Mouse (Mus musculus): ENCODE data around the gene Hhex. TPM values are rescaled to one million over a fixed set of nuclear protein-coding genes. Genes with fewer than 3 reads are reported as not detected.

The Hhex gene
- polyA plus RNA-seq, 1 experiment from 2014 or later: 5.3 TPM

DNA sequence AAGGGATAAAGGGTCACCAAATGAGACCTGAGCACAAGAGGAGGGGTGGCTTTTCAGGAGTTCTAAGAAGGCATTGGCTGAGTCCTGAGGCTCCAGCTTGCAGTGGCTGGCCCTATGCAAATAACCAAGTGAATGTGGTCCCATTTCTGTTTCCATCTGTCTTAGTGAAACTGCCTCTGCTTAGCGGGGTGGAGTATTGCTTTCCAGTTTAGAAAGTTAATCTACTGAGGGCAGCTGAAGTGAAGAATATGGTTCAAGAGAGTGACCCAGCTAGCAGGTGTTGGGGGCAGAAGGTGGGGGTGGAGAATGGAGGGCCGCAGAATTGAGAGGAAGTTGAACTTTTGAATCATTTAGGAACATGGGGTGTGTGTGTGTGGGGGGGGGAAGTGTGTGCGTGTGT is 31.8 kb downstream of the Hhex start:
- no peaks in the 10 kb centered on the region for H3K36me3 ChIP-seq (replicated peaks)
- H3K27me3 ChIP-seq (replicated peaks; ENCODE audit: low read depth, poor library complexity, severe bottlenecking): no peaks in the 10 kb centered on the region; the same call in 1 of the 2 replicates
- no peaks in the 10 kb centered on the region for H3K4me1 ChIP-seq
- no peak for DNase-seq (ENCODE audit: low spot score)
- H3K27ac ChIP-seq (replicated peaks): no peak overlapping the region
- WGBS: 85% methylated on average over 3 of the region's 3 CpGs
- no peak overlapping the region for H3K4me3 ChIP-seq
- no peaks in the 10 kb centered on the region for H3K9me3 ChIP-seq

DNA sequence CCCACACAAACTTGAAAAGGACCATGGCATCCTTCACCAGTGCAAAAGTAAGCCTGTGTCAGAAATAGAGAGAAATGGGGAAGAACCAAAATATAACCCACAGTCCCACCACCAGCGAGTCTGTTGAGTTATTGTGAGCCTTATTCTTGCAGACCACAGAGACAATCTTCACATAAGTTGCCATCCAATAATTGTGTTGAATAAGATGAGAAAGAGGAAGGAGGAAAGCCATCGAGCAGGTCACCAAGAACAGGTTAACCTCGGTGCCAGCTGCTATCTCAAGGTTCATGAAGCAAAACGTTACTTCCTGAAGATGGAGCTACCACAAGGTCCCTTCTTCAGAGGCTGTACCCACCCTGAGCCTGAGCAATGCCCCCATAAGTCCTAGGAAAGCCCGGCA is 32.4 kb downstream of the Hhex start:
- 89% methylated on average over 5 of the region's 5 CpGs for WGBS

DNA sequence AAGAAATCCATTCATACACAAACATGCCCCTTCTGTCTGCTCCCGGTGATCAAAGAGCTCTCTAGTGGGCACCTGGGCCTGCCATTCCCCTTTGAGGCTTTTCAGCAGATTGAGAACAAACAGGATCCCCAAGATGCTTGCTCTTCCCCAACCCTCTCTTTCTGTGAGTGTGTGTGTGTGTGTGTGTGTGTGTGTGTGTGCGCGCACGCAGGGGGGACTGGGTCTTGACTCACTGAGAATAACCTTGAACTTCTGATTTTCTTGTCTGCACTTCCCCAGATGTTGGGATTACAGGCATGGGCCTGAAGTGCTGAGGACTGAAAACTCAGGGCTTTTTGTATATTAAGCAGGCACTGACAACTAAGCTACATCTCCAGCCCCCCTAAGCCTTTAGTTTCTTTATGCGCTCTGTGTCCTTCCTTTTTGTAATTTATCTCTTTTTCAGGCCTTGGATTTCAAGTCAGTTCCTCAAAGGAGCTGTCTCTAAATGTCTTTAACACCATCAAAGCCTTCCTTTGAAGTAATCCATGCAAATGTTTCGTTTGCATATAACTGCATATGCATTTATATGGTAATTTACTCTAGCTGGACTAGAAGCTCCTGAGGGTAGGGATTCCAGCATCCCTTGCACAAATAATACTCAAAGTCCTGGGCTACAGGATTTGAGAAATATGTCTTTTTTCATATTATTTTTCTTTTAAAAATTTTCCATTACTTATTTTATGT is 34.4 kb downstream of the Hhex start:
- DNase-seq (ENCODE audit: low spot score): no peak
- 79% methylated on average over 6 of the region's 6 CpGs for WGBS

More for the DNA sequence above, 32.4 kb downstream of the Hhex start:
- no peak overlapping the region for H3K27ac ChIP-seq (replicated peaks)
- no peaks in the 10 kb centered on the region for H3K9me3 ChIP-seq
- no peak overlapping the region for H3K4me3 ChIP-seq
- no peaks in the 10 kb centered on the region for H3K36me3 ChIP-seq (replicated peaks)
- no peaks in the 10 kb centered on the region; the same call in 1 of the 2 replicates for H3K27me3 ChIP-seq (replicated peaks; ENCODE audit: low read depth, poor library complexity, severe bottlenecking)
- no peaks in the 10 kb centered on the region for H3K4me1 ChIP-seq
- no peak for DNase-seq (ENCODE audit: low spot score)

GRCm38 (mm10) chr19:37471680-37472079 is 37.1 kb downstream of the Hhex start:
- no peaks in the 10 kb centered on the region for H3K9me3 ChIP-seq
- H3K36me3 ChIP-seq (replicated peaks): no peaks in the 10 kb centered on the region
- 84% methylated on average over 4 of the region's 4 CpGs for WGBS
- no peak for DNase-seq (ENCODE audit: low spot score)
- no peaks in the 10 kb centered on the region for H3K4me1 ChIP-seq
- no peak overlapping the region for H3K27ac ChIP-seq (replicated peaks)
- no peak overlapping the region for H3K4me3 ChIP-seq
- no peaks in the 10 kb centered on the region; the same call in 1 of the 2 replicates for H3K27me3 ChIP-seq (replicated peaks; ENCODE audit: low read depth, poor library complexity, severe bottlenecking)

More for the DNA sequence above, 34.4 kb downstream of the Hhex start:
- no peaks in the 10 kb centered on the region; the same call in 1 of the 2 replicates for H3K27me3 ChIP-seq (replicated peaks; ENCODE audit: low read depth, poor library complexity, severe bottlenecking)
- H3K9me3 ChIP-seq: no peaks in the 10 kb centered on the region
- H3K27ac ChIP-seq (replicated peaks): no peak overlapping the region
- H3K36me3 ChIP-seq (replicated peaks): no peaks in the 10 kb centered on the region
- no peaks in the 10 kb centered on the region for H3K4me1 ChIP-seq
- H3K4me3 ChIP-seq: no peak overlapping the region

DNA sequence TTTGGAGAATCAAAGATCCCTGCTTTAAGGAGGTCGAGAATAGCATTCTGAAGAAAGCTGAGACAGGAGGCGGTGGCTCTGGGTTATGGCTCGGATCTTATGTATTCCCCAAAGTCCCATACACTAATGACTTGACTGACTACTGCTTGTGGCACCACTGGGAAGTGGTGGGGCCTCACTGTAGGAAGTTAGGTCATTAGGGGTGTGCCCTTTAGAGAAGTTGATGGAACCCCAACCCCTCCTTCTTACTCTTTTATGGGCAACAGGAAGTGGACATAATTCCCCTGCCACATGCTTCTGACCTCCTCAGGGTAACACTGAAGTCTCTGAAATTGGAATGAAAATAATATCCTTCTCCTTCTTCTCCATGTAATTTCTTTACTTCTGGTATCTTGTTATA is 38.0 kb downstream of the Hhex start:
- Histone ChIP-seq H3K4me1 (no peaks in the 10 kb centered on the region), H3K9me3 (no peaks in the 10 kb centered on the region), H3K27ac (replicated peaks) (no peak overlapping the region), H3K36me3 (replicated peaks) (no peaks in the 10 kb centered on the region), H3K27me3 (replicated peaks; ENCODE audit: low read depth, poor library complexity, severe bottlenecking) (no peaks in the 10 kb centered on the region; the same call in 1 of the 2 replicates), H3K4me3 (no peak overlapping the region)
- WGBS: 76% methylated on average over 3 of the region's 3 CpGs
- DNase-seq (ENCODE audit: low spot score): no peak

DNA sequence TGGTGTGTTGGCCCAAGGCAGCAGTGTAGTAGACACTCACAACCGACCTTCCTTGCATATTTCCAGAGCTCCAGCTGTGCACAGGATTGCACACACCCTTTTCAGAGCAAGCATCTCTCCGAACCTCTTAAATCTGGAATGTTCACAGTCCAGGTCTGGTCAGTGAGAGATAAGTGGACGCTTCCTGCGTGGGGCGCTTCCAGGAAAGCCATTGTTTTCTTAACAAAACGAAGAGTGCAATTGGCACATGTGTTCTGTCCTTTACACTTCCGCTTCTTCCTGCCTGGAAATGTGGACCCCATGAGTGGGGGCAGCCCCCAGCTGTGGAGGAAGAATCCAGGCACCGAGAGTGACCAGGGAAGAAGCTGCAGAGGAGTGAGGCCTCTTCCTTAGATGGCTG is 47.1 kb downstream of the Hhex start:
- no peaks in the 10 kb centered on the region for H3K4me1 ChIP-seq
- DNase-seq (ENCODE audit: low spot score): no peak
- H3K27ac ChIP-seq (replicated peaks): no peak overlapping the region
- WGBS: 67% methylated on average over 8 of the region's 8 CpGs
- no peaks in the 10 kb centered on the region for H3K9me3 ChIP-seq
- H3K27me3 ChIP-seq (replicated peaks; ENCODE audit: low read depth, poor library complexity, severe bottlenecking): no peaks in the 10 kb centered on the region
- H3K4me3 ChIP-seq: no peak overlapping the region
- H3K36me3 ChIP-seq (replicated peaks): no peaks in the 10 kb centered on the region

- DNase-seq (ENCODE audit: low spot score): no peak
- H3K27me3 ChIP-seq (replicated peaks; ENCODE audit: low read depth, poor library complexity, severe bottlenecking): no peaks in the 10 kb centered on the region
- H3K27ac ChIP-seq (replicated peaks): no peak overlapping the region
- no peaks in the 10 kb centered on the region for H3K36me3 ChIP-seq (replicated peaks)
- no peak overlapping the region for H3K4me3 ChIP-seq
- H3K4me1 ChIP-seq: no peaks in the 10 kb centered on the region
- WGBS: 88% methylated on average over 14 of the region's 14 CpGs
- H3K9me3 ChIP-seq: no peaks in the 10 kb centered on the region
These were observed 48.1 kb downstream of the Hhex start for GRCm38 (mm10) chr19:37482556-37483187.

DNA sequence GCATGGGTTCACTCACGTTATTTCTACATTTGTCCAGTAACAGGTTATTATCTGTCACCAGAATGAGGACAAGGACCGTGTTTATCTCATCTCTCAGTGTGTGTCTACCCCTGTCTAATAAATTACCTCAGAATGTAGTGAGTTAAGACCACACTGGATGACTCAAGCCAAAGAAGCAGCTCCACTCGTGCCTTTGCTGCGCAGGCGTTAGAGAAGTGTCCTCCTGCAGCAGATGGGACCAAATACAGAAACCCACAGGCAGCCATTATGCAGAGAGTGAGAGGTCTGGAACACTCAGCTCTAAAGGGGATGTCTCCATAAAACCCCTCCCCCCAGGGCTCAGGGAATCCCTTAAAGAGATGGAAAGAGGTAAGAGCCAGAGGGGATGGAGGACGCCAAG is 50.2 kb downstream of the Hhex start:
- Histone ChIP-seq H3K9me3 (no peaks in the 10 kb centered on the region), H3K4me1 (no peaks in the 10 kb centered on the region), H3K27me3 (replicated peaks; ENCODE audit: low read depth, poor library complexity, severe bottlenecking) (no peaks in the 10 kb centered on the region), H3K4me3 (no peak overlapping the region), H3K36me3 (replicated peaks) (no peaks in the 10 kb centered on the region), H3K27ac (replicated peaks) (no peak overlapping the region)
- no peak for DNase-seq (ENCODE audit: low spot score)
- 87% methylated on average over 6 of the region's 6 CpGs for WGBS

DNA sequence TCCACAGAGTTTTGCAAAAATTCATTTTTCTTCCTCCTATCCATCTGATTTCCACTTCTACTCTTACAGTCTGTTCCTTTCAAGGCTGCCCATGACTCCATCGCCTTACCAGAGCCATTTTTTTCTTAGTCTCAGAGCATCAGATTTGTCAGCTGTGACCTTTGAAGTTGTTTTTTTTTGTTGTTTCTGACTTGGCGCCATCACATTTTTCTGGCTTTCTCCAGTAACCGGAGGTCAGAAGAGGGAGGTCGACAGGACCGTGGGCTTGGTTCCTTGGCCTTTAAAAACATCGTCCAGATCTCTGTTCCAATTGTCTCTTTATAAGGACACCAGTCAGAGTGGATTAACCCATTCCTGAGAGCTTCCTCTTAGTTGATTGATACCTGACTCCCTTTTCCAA is 52.2 kb downstream of the Hhex start:
- no peaks in the 10 kb centered on the region for H3K27me3 ChIP-seq (replicated peaks; ENCODE audit: low read depth, poor library complexity, severe bottlenecking)
- no peak for DNase-seq (ENCODE audit: low spot score)
- H3K27ac ChIP-seq (replicated peaks): no peak overlapping the region
- H3K4me3 ChIP-seq: no peak overlapping the region
- H3K9me3 ChIP-seq: no peaks in the 10 kb centered on the region
- 85% methylated on average over 6 of the region's 6 CpGs for WGBS
- H3K36me3 ChIP-seq (replicated peaks): no peaks in the 10 kb centered on the region
- H3K4me1 ChIP-seq: 0 out of 2 replicates have a peak, but pooled peaks cover 5% of the 10 kb centered on the region

DNA sequence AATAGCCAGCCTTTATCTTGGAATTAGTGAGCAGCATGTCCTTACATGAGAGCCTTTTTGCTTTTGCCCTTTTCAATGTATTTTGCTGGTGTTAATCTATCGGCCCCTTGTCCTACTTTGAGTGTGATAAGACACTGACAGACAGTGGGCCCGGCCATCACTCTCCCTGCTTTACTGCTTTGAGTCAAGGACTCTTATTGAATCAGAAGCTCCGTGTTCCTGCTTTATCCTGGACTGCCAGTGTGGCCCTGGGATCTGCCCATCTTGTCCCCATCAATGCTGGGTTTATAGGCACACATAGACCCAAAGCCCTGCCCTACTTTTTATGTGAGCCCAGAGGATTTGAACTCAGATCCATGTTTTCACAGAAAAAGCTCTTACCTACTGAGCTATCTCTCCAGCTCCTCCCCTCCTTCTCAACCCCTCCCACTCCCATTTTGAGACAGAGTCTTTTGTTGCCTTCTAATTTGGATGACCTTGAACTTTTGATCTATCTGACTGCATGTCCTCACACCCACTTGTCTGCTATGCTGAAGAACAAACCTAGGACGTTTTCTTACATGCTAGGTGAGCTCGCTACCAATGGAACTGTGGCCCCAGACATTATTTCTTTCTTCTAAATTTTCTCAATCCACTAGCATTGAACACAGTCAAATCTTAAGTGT is 53.3 kb downstream of the Hhex start:
- H3K27ac ChIP-seq (replicated peaks): no peak overlapping the region
- DNase-seq (ENCODE audit: low spot score): no peak
- H3K36me3 ChIP-seq (replicated peaks): no peaks in the 10 kb centered on the region
- H3K4me3 ChIP-seq: no peak overlapping the region
- 0 out of 2 replicates have a peak, but pooled peaks cover 5% of the 10 kb centered on the region for H3K4me1 ChIP-seq
- no peaks in the 10 kb centered on the region for H3K9me3 ChIP-seq
- H3K27me3 ChIP-seq (replicated peaks; ENCODE audit: low read depth, poor library complexity, severe bottlenecking): no peaks in the 10 kb centered on the region
- WGBS: 87% methylated on average over 5 of the region's 5 CpGs

DNA sequence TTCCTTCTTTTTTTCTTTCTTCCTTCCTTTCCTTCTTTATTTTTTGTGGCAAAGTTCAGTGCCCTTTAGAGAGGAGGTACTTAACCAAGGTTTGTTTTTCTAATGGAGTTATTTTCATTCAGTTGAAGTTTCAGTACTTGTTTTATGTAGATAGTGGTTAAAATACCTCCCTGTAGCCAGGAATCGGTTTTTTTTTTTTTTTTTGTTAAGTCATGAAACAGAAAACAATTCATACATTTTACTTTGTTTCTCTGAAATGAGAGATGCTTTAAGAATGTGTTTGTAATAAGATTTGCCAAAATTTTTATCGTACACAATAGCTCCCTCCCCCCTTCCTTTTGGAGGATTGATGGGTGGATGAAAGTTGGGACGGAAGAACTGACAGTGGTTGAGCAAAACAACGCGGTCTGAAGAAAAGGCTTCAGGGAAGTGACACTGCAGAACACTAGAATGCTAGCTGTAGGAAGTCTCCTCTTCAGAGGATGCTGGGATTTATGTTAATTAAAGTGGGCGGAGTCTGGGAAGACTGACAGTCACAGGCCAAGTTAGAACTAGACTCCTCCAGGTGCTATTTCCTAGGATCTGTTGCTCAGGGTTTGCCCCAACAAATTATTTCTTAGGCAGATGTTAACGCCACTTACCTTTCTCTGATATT is 54.1 kb downstream of the Hhex start:
- H3K27ac ChIP-seq (replicated peaks): no peak overlapping the region
- no peaks in the 10 kb centered on the region for H3K36me3 ChIP-seq (replicated peaks)
- no peak for DNase-seq (ENCODE audit: low spot score)
- H3K4me1 ChIP-seq: peaks cover 9% of the 10 kb centered on the region; the same call in 1 of the 2 replicates
- WGBS: 68% methylated on average over 7 of the region's 7 CpGs
- no peaks in the 10 kb centered on the region for H3K9me3 ChIP-seq
- no peak overlapping the region for H3K4me3 ChIP-seq
- H3K27me3 ChIP-seq (replicated peaks; ENCODE audit: low read depth, poor library complexity, severe bottlenecking): no peaks in the 10 kb centered on the region

Measured in embryonic facial prominence, embryonic 10.5 days (tissue).